19 mouse cellular contexts compared by ENCODE assay signal in the genomic region with DNA sequence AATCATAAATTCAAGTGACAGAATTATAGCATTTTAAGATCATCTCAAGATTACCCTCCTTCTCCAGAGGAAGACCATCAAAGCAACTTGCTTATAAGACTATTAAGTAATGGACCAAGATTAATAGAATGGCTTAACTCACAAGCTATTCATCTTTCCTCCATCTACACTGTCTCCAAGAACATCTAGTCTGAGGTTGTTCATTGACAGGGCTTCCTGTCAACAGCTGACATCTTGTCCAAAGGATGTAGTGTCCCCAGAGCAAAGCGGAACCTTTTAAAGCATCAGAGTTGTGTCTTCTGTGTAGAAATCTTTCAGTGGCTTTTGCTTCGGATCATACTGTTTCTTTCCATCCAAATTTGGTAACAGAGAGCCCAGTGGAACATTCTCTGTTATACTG.
"Had no signal": no experiment of that assay in that cellular context is flagged by ENCODE, and none has a peak within 500 bp of the region (broad histone marks: within the 10 kb centered on the region; RNA-seq: fewer than 3 reads in every experiment).

No protein-coding gene starts in this region.

- H3K36me3 ChIP-seq: midbrain, embryonic 10.5 days; midbrain, embryonic 12.5 days; neural tube, embryonic 13.5 days; neural tube, embryonic 15.5 days had no signal

- DNase-seq: lung, adult 18-20 months; lung, embryonic 14.5 days; lung, postnatal 10 days; lung, postnatal 4 days; midbrain, embryonic 14.5 days; retina, postnatal 1 day; right cerebral cortex, adult 18-20 months; right cerebral cortex, postnatal 25 days; right cerebral cortex, postnatal 4 days; spleen, adult 18-20 months; thymus, adult 18-20 months; thymus, postnatal 14 days; thymus, postnatal 36 days had no signal

- H3K9me3 ChIP-seq: midbrain, embryonic 10.5 days; midbrain, embryonic 12.5 days; neural tube, embryonic 13.5 days; neural tube, embryonic 15.5 days had no signal

- H3K27me3 ChIP-seq: midbrain, embryonic 12.5 days; neural tube, embryonic 13.5 days; neural tube, embryonic 15.5 days had no signal

- H3K4me3 ChIP-seq: midbrain, embryonic 10.5 days; midbrain, embryonic 12.5 days; myocyte; neural tube, embryonic 13.5 days; neural tube, embryonic 15.5 days had no signal

- H3K9ac ChIP-seq: lung, embryonic 14.5 days; midbrain, embryonic 12.5 days; neural tube, embryonic 13.5 days; neural tube, embryonic 15.5 days had no signal

- H3K4me2 ChIP-seq: lung, embryonic 14.5 days; midbrain, embryonic 12.5 days; neural tube, embryonic 13.5 days; neural tube, embryonic 15.5 days had no signal

- H3K4me1 ChIP-seq: midbrain, embryonic 10.5 days; midbrain, embryonic 12.5 days; neural tube, embryonic 13.5 days; neural tube, embryonic 15.5 days had no signal

- H3K27ac ChIP-seq: midbrain, embryonic 10.5 days; midbrain, embryonic 12.5 days; neural tube, embryonic 13.5 days; neural tube, embryonic 15.5 days had no signal

- ATAC-seq: midbrain, embryonic 16.5 days had no signal
